Mouse (Mus musculus) limb, embryonic 13.5 days (tissue): ENCODE results near the gene Med7. TPM values are rescaled to one million over a fixed set of nuclear protein-coding genes. Genes with fewer than 3 reads are reported as not detected.
A peak's percentile ranks its signal among the peaks of the same experiment; 100 is the strongest.
"Not testable (repeated sequence)": the region's sequence is repeated elsewhere in the genome, so short reads cannot be mapped to it uniquely, and the experiment has no call there.

Source experiments
- ATAC-seq: fragments of 200-750 bp; cut with Nextera tagmentation; 2 replicates; pipeline ENCODE4 v1.8.0; 2017; ENCODE audit warnings: low read depth, moderate number of reproducible peaks, moderate TSS enrichment; ENCODE audit not compliant: low FRiP score
- H3K27ac ChIP-seq: fragments of 300-500 bp; sonication (generic); 2 replicates; pipeline ENCODE4 v1.5.1; 2015; ENCODE audit warnings: inconsistent platforms, mild to moderate bottlenecking, moderate library complexity
- H3K27me3 ChIP-seq: fragments of 300-500 bp; sonication (generic); 2 replicates; pipeline ENCODE4 v1.6.1; 2015; ENCODE audit warnings: mild to moderate bottlenecking, inconsistent platforms
- H3K36me3 ChIP-seq: fragments of 300-500 bp; sonication (generic); 2 replicates; pipeline ENCODE4 v1.6.1; 2015; ENCODE audit warnings: inconsistent platforms, mild to moderate bottlenecking, moderate library complexity
- H3K4me1 ChIP-seq: fragments of 300-500 bp; sonication (generic); 2 replicates; pipeline ENCODE4 v1.6.1; 2015; ENCODE audit warnings: inconsistent platforms
- H3K4me2 ChIP-seq: fragments of 300-500 bp; sonication (generic); replicated peaks from 2 replicates; pipeline ENCODE4 v1.6.1; 2015; ENCODE audit warnings: inconsistent platforms, mild to moderate bottlenecking, moderate library complexity
- H3K4me3 ChIP-seq: fragments of 300-500 bp; sonication (generic); 2 replicates; pipeline ENCODE4 v1.5.1; 2015; ENCODE audit warnings: moderate library complexity, mild to moderate bottlenecking, inconsistent platforms
- H3K9ac ChIP-seq: fragments of 300-500 bp; sonication (generic); 2 replicates; pipeline ENCODE4 v1.6.1; 2015; ENCODE audit warnings: mild to moderate bottlenecking, inconsistent platforms
- H3K9me3 ChIP-seq: fragments of 300-500 bp; sonication (generic); 2 replicates; pipeline ENCODE4 v1.6.1; 2016; ENCODE audit warnings: inconsistent platforms
- WGBS: fragments of 180-500 bp; shearing (Covaris S2); methylation state at CpG from one replicate; pipeline ENCODE4 v1.1.7; 2015; 5-methylcytosine and 5-hydroxymethylcytosine counted together
- polyA plus RNA-seq: library from polyadenylated mRNA; unstranded; fragments of >200 nt; fragmentation: Nextera tagmentation; extraction: Ambion mirVana; gene quantifications from 2 replicates; pipeline ENCODE4 v1.2.1, GENCODE M21; 2015

Med7 gene
- polyA plus RNA-seq, 1 experiment from 2014 or later, result 83.4 TPM

DNA sequence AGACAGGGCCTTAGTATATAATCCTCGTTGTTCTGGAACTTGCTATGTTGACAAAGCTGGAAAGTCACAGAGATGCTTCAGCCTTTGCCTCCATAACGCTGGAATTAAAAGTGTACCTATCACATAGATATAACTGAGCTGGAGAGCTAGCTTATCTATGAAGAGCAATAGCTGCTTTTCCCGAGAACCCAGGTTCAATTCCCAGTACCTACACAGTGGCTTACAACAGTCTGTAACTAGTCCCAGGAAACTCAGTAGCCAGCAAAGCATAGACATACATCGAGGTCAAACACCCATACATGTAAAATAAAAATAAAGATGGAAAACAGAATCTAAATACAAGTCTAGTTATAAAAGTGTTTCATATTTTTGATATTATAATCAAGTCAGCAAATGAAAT, 38.3 kb upstream of the Med7 start:
- 85% methylated on average over 4 of the region's 4 CpGs for WGBS
- ATAC-seq, result no peak

DNA sequence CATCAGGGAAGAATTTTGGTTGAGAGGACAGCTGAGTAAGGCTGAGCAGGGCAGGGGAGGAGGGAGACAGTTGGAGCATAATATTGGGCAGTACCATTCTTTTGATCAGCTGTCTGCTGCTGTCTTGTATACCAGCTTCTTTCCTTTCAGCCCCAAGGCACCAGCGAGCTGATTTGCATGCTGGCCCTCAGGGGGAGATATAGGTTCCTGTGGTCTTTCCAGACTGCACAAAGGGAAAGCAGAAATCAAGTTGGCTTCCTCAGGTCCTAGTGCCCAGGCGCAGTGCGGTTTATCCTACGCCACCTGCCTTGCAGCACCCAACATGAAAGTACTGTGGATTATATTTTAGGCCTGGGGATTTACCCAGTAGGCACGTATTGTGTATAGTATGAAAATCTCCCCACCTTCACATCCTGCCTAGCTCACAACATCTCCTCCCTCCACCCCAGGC, 37.8 kb upstream of the Med7 start:
- no peaks in the 10 kb centered on the region for H3K4me1 ChIP-seq
- 0 out of 2 replicates have a peak, but pooled peaks cover 3% of the 10 kb centered on the region for H3K27me3 ChIP-seq
- WGBS, result 71% methylated on average over 5 of the region's 5 CpGs
- no peaks in the 10 kb centered on the region for H3K9me3 ChIP-seq
- H3K27ac ChIP-seq, result no peak overlapping the region
- H3K4me2 ChIP-seq, result no peak overlapping the region
- no peak overlapping the region for H3K4me3 ChIP-seq
- H3K9ac ChIP-seq, result no peak overlapping the region
- H3K36me3 ChIP-seq, result no peaks in the 10 kb centered on the region
- ATAC-seq, result no peak

More for the DNA sequence above, 38.3 kb upstream of the Med7 start:
- Histone ChIP-seq H3K27ac (no peak overlapping the region), H3K4me3 (no peak overlapping the region), H3K9me3 (no peaks in the 10 kb centered on the region), H3K27me3 (0 out of 2 replicates have a peak, but pooled peaks cover 3% of the 10 kb centered on the region), H3K4me1 (no peaks in the 10 kb centered on the region), H3K9ac (no peak overlapping the region), H3K36me3 (no peaks in the 10 kb centered on the region), H3K4me2 (no peak overlapping the region)

DNA sequence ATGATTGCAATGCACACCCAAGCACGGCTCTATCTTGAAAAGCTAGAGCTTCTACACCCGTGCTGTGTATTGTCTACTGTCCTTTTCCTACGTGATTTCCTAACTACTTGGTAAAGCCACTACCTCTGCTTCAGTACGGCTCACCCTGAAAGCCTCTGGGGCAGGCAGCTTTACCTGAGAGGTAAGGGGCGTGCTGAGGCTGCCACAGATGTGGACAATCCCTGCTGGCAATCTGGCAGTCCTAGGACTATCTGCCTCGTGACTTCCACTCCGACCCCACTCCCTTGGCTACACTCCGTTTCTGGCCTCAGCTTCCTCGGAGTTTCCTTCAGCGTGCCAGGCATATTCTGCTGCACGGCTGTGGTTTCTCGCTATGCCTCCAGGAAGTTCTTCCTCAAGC, 35.2 kb upstream of the Med7 start:
- Histone ChIP-seq H3K4me2 (no peak overlapping the region), H3K36me3 (no peaks in the 10 kb centered on the region), H3K4me1 (no peaks in the 10 kb centered on the region), H3K9ac (no peak overlapping the region), H3K27ac (no peak overlapping the region), H3K27me3 (peaks cover 5% of the 10 kb centered on the region; the same call in 1 of the 2 replicates), H3K9me3 (no peaks in the 10 kb centered on the region), H3K4me3 (no peak overlapping the region)
- 81% methylated on average over 12 of the region's 12 CpGs for WGBS
- no peak for ATAC-seq

DNA sequence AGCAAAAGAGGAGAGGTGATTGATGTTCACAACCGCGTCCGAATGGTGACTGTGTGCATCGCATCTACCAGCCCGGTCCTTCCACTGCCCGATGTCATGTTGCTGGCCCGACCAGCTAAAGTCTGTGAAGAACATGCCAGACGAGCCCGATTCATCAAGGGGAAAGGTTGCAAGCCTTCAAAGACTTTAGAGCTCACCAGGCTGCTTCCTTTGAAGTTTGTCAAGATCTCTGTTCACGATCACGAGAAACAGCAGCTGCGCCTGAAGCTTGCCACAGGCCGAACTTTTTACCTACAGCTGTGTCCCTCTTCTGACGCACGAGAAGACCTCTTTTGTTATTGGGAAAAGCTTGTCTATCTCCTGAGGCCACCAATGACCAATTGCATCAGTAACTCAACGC, 31.7 kb upstream of the Med7 start:
- H3K4me3 ChIP-seq, result no peak overlapping the region
- no peak overlapping the region for H3K9ac ChIP-seq
- 0 out of 2 replicates have a peak, but pooled peaks cover 1% of the 10 kb centered on the region for H3K4me1 ChIP-seq
- no peaks in the 10 kb centered on the region for H3K36me3 ChIP-seq
- WGBS, result 61% methylated on average over 16 of the region's 16 CpGs
- ATAC-seq, result no peak
- H3K4me2 ChIP-seq, result no peak overlapping the region
- peaks cover 6% of the 10 kb centered on the region; the same call in 1 of the 2 replicates for H3K27me3 ChIP-seq
- no peaks in the 10 kb centered on the region for H3K9me3 ChIP-seq
- H3K27ac ChIP-seq, result no peak overlapping the region

DNA sequence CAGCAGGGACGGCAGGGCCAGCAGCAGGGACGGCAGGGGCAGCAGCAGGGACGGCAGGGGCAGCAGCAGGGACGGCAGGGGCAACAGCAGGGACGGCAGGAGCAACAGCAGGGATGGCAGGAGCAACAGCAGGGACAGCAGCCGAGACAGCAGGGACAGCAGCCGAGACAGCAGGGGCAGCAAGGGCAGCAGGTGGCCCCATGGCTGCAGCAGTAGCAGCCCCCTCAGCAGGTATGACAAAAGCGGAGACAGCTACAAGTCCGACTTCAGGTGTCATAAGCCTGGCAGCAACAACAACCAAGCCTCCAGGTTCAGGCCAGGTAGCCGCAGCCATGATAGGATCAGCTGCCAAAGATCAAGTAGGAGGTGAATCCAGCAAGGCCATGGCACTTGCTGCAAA, 30.0 kb upstream of the Med7 start:
- Histone ChIP-seq H3K4me1 (0 out of 2 replicates have a peak, but pooled peaks cover 3% of the 10 kb centered on the region), H3K9ac (no peak overlapping the region), H3K36me3 (no peaks in the 10 kb centered on the region), H3K4me2 (no peak overlapping the region), H3K27ac (no peak overlapping the region), H3K9me3 (no peaks in the 10 kb centered on the region), H3K27me3 (peaks cover 3% of the 10 kb centered on the region; the same call in 1 of the 2 replicates), H3K4me3 (no peak overlapping the region)
- 42% methylated on average over 10 of the region's 10 CpGs for WGBS
- no peak for ATAC-seq

DNA sequence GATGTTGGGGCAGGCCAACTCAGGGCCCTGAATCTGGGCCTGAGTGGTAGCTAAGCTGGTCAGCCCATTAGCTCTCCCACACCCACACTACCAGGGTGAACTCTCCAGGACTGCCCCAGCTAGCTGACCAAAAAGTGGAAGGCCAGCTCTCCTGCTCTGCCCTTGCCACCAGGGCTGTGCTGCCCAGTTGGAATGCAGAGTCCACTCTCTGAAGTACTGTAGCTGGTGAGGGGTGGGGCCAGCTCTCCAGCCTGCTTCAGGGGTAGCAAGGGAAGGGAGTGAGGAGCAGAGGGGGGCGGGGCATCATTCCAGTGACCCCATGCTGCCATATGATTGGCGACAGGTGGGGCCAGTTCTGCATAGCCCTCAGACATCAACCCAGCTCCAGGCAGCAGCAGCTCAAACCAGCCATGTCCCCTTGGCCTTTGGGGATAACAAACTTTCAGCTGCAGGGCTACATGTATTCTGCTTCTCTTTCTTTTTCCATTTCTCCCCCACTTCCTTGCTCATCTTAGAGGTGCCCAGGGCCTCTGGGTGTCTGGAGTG, 26.6 kb upstream of the Med7 start:
- WGBS, result 52% methylated on average over 2 of the region's 2 CpGs
- ATAC-seq, result 0 out of 2 replicates have a peak, but pooled peaks have one; percentile 32
- Histone ChIP-seq H3K27ac (no peak overlapping the region), H3K27me3 (peaks cover 3% of the 10 kb centered on the region; the same call in 1 of the 2 replicates), H3K9ac (no peak overlapping the region), H3K36me3 (no peaks in the 10 kb centered on the region), H3K4me3 (no peak overlapping the region), H3K9me3 (no peaks in the 10 kb centered on the region), H3K4me2 (no peak overlapping the region), H3K4me1 (0 out of 2 replicates have a peak, but pooled peaks cover 3% of the 10 kb centered on the region)

DNA sequence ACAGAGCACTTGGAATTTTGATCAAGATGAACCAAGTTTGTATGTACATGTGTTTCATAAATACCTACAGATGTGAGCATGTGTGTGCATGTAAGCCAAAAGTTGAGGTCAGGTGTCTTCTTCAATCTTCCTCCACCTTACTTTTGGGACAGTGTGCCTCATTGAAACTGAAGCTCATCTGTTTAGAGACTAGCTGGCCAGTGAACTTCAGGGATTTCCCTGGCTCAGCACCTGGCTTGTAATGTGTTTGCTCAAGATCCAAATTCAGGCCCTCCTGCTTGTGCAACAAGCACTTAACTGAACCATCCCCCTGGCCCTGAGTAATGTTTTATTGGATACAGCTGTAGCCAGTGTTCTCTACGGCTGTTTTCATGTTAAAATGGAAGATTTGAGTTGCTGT, 18.3 kb upstream of the Med7 start:
- Histone ChIP-seq H3K4me3 (no peak overlapping the region), H3K9ac (no peak overlapping the region), H3K27me3 (no peaks in the 10 kb centered on the region), H3K4me1 (peaks cover 12% of the 10 kb centered on the region), H3K36me3 (no peaks in the 10 kb centered on the region), H3K27ac (no peak overlapping the region; the same call in 1 of the 2 replicates), H3K9me3 (no peaks in the 10 kb centered on the region), H3K4me2 (no peak overlapping the region)
- WGBS, result 10% methylated on average over 1 of the region's 1 CpGs
- ATAC-seq, result peak; percentile 90

DNA sequence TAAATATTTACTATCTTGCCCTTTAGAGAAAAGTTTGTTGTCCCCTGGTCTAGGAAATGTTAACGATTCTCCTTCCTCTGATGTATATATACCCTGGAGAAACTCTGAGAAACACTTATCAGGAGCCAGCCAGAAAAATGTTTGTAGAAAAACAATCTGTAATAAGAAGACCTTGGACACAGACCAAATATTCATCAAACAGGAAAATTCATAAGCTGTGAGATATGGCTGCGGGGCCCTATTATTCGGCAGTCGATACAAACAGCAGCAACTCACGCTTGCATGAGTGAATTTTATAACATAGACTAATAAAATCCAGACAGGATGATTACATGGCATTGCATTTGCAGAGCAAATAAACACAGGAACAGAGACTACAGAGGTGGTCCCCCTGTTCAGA, 17.9 kb upstream of the Med7 start:
- Histone ChIP-seq H3K9ac (no peak overlapping the region), H3K27ac (no peak overlapping the region), H3K4me3 (no peak overlapping the region), H3K4me2 (no peak overlapping the region), H3K27me3 (no peaks in the 10 kb centered on the region), H3K36me3 (no peaks in the 10 kb centered on the region), H3K4me1 (peaks cover 12% of the 10 kb centered on the region), H3K9me3 (no peaks in the 10 kb centered on the region)
- peak; percentile 72 for ATAC-seq
- 40% methylated on average over 5 of the region's 5 CpGs for WGBS

DNA sequence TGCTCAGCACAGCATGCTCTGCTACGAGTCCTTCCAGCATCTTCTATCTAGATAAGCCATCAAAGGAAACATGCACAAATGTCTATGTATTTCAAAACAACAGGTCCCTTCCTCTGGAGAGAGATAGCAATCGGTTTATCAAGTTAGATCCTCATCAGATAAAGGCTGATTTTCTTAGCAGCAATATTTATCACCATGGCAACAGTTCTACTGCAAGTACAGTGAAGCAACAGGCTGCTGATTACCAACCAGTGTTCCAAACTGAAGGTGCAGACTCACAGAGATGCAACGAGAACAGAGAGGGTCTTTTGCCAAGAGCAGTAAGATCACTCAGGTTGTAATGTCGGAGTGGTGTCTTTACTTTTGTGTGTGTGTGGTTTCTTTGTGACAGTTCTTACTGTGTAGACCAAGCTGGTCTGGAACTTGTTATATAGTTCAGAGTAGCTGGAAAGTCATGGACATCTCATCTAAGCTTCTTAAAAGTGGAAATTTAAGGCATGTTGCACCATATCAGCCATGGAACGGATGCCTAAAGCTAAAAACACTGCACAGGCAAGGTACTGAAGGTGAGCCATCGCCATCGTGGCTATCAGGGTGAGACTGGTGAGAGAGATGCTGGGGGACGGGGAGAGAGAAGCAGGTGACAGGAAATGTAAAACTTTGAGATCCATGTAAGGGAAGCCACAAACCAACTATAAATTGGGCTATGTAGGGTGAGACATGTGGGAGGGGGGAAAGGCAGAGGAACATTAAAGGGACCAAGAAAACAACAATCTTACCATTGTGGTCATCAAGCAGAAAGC, 15.4 kb upstream of the Med7 start:
- Histone ChIP-seq H3K27ac (no peak overlapping the region), H3K4me3 (no peak overlapping the region), H3K9me3 (no peaks in the 10 kb centered on the region), H3K9ac (no peak overlapping the region), H3K4me1 (peaks cover 12% of the 10 kb centered on the region), H3K36me3 (no peaks in the 10 kb centered on the region), H3K27me3 (no peaks in the 10 kb centered on the region), H3K4me2 (no peak overlapping the region)
- ATAC-seq, result no peak
- WGBS, result 73% methylated on average over 8 of the region's 8 CpGs

DNA sequence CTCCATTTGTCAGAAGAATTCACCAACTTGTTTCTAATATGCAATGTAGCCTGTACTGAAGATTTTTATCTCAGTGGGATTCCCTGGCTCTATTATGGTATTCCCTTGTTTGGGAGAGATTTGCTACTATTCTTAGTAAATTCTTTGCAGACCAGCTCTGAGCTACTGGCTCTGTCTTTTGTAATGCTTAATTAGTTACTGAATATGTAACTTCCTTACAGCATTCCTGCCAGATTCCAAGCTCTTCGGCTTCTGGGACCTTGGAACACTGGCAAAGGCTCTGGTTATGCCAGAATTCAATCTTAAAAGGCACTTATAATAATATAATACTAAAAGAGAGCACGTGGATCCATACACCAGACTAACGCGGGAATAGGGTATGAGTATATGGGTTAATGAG, 8.6 kb upstream of the Med7 start:
- not testable (repeated sequence) for H3K4me1 ChIP-seq, H3K9ac ChIP-seq, H3K9me3 ChIP-seq, H3K27ac ChIP-seq, H3K27me3 ChIP-seq, H3K4me2 ChIP-seq, H3K36me3 ChIP-seq, H3K4me3 ChIP-seq, ATAC-seq
- 49% methylated on average over 4 of the region's 4 CpGs for WGBS

DNA sequence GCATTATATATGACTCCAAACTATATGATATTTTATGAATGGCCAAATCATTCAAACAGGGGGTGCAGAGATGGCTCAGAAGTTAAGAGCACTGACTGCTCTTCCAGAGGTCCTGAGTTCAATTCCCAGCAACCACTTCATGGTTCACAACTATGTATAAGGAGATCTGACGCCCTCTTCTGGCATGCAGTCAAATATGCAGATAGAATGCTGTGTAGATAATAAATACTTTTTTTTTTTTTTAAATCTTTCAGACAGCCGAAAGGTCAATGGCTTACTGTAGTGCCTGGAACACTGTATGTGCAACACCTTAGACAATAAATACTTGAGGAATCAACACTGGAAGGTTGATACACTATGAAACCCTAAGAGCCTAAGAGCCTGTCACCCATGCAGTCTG, 6.6 kb upstream of the Med7 start:
- H3K9me3 ChIP-seq, result no peaks in the 10 kb centered on the region
- WGBS, result 90% methylated on average over 2 of the region's 2 CpGs
- H3K36me3 ChIP-seq, result no peaks in the 10 kb centered on the region
- no peak overlapping the region for H3K27ac ChIP-seq
- no peaks in the 10 kb centered on the region for H3K27me3 ChIP-seq
- ATAC-seq, result no peak
- no peaks in the 10 kb centered on the region for H3K4me1 ChIP-seq
- no peak overlapping the region for H3K4me3 ChIP-seq
- H3K9ac ChIP-seq, result no peak overlapping the region
- no peak overlapping the region for H3K4me2 ChIP-seq

DNA sequence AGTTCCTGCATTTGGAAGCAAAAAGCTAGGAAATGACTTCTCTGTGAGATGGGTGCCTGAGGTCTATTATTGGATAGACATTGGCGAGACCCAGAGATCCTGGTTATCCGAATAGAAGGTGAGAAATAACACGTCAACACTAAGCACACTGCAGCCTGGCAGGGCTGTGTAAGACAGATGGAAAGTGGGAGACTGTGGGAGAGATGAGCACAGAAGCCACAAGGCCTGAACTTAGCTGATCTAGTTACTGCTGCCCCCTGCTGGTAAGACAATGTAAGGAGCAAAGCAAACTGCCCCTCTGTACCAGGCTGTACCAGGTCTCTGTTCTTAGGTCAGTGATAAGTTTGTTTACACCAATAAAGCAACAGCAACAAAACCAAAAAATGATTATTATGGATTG, 5.6 kb upstream of the Med7 start:
- ATAC-seq, result peak; percentile 83
- Histone ChIP-seq H3K4me2 (no peak overlapping the region), H3K27ac (no peak overlapping the region), H3K9me3 (no peaks in the 10 kb centered on the region), H3K9ac (no peak overlapping the region), H3K36me3 (no peaks in the 10 kb centered on the region), H3K27me3 (no peaks in the 10 kb centered on the region), H3K4me3 (no peak overlapping the region), H3K4me1 (peaks cover 3% of the 10 kb centered on the region; the same call in 1 of the 2 replicates)
- 8% methylated on average over 3 of the region's 3 CpGs for WGBS
